Mouse (Mus musculus): ENCODE data around the gene Sema3c.
A peak's percentile ranks its signal among the peaks of the same experiment; 100 is the strongest.

Gene Sema3c

GRCm38 (mm10) chr5:17776571-17776970, 202.5 kb downstream of the Sema3c start:
- peak; percentile 96 for DNase-seq (ENCODE audit: low read depth, low spot score)

Measured in ZHBTc4 (cell line).